Mouse (Mus musculus) hindlimb bud, embryonic 11.5 days (tissue): ENCODE results near the gene Tmem33.

ENCODE experiments used
- DNase-seq: peaks from one replicate; pipeline ENCODE4 v3.0.0-alpha.2; 2012; ENCODE audit warnings: low read depth, low spot score; ENCODE audit errors: extremely low spot score

Gene Tmem33

GRCm38 (mm10) chr5:67260531-67261371 lies at the start of gene Tmem33:
Gene Tmem33 (plus strand): TSS chr5:67260565.
- peak; percentile 85 for DNase-seq

GRCm38 (mm10) chr5:67213168-67213567 lies 47.2 kb upstream of the Tmem33 start:
- no peak for DNase-seq

GRCm38 (mm10) chr5:67215121-67216030 lies 45.0 kb upstream of the Tmem33 start:
- no peak for DNase-seq

GRCm38 (mm10) chr5:67216031-67216778 lies 44.2 kb upstream of the Tmem33 start:
- no peak for DNase-seq

- no peak for DNase-seq
Observed at GRCm38 (mm10) chr5:67216779-67217095, 43.6 kb upstream of the Tmem33 start.

- no peak for DNase-seq
Observed at GRCm38 (mm10) chr5:67221901-67222300, 38.5 kb upstream of the Tmem33 start.

GRCm38 (mm10) chr5:67222440-67223390 lies 37.6 kb upstream of the Tmem33 start:
- no peak for DNase-seq

GRCm38 (mm10) chr5:67223391-67224121 lies 36.8 kb upstream of the Tmem33 start:
- DNase-seq, result no peak

- no peak for DNase-seq
Observed at GRCm38 (mm10) chr5:67224122-67224502, 36.3 kb upstream of the Tmem33 start.

- no peak for DNase-seq
Observed at GRCm38 (mm10) chr5:67225758-67226157, 34.6 kb upstream of the Tmem33 start.

GRCm38 (mm10) chr5:67227261-67227660 lies 33.1 kb upstream of the Tmem33 start:
- no peak for DNase-seq

GRCm38 (mm10) chr5:67227682-67228444 lies 32.5 kb upstream of the Tmem33 start:
- DNase-seq, result no peak

GRCm38 (mm10) chr5:67234682-67235081 lies 25.7 kb upstream of the Tmem33 start:
- DNase-seq, result no peak

GRCm38 (mm10) chr5:67235462-67235861 lies 24.9 kb upstream of the Tmem33 start:
- no peak for DNase-seq

GRCm38 (mm10) chr5:67236601-67237000 lies 23.8 kb upstream of the Tmem33 start:
- DNase-seq, result no peak

GRCm38 (mm10) chr5:67238303-67238702 lies 22.1 kb upstream of the Tmem33 start:
- DNase-seq, result no peak

GRCm38 (mm10) chr5:67241713-67242112 lies 18.7 kb upstream of the Tmem33 start:
- DNase-seq, result no peak

GRCm38 (mm10) chr5:67243231-67243630 lies 17.1 kb upstream of the Tmem33 start:
- no peak for DNase-seq

GRCm38 (mm10) chr5:67252261-67252660 lies 8.1 kb upstream of the Tmem33 start:
- no peak for DNase-seq
